Mouse (Mus musculus) embryo, embryonic 10 days (tissue): ENCODE results near the gene Zfp462.

ENCODE experiments used
- DNase-seq: peaks from one replicate; pipeline ENCODE4 v3.0.0-alpha.2; 2015; ENCODE audit warnings: low spot score

Gene Zfp462

DNA sequence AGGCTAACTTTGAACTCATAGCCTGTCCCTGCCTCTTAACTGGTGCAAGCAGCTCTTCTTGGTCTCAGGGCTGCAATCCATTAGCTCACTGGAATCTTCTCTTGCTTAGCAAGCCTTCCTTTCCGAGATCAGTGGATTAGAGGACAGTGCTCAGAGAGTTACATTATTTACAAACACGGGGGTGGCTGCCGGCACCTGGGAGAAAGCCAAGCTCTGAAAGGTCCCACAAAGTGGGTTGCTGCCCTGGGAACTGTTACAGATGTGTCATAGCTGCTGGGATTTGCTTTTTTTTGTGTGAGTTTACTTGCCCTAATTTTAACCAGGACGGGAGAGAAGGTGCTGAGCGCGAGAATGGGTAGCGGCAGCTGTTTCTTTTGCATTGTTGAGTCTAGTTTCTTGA, 102.4 kb downstream of the Zfp462 start:
- no peak for DNase-seq

DNA sequence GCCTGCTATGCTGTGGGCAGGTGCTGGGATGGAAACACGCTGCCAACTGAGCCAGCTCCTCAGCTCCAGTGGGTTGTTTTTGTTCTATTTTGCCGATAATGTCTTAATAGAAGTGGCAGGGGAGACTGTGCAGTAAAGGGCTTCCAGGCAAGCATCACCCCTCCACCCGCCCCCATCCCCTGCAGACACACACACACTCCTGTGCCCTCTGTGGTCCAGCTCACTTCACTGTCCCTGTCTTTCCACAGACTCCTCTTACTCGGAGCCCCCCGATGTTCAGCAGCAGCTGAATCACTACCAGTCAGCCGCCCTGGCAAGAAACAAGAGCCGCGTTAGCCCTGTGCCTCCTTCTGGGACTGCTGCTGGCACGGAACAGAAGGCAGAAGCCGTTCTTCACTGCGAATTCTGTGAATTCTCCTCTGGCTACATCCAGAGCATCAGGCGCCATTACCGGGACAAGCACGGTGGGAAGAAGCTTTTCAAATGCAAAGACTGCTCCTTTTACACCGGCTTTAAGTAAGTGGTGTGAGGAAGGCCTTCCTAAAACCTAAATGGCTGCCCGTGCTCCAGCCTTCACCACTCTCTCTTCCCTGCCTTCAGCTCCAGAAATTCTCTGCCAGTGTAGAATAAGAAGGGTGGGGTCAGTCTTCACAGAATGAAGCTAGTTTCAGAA, 105.2 kb downstream of the Zfp462 start:
- no peak for DNase-seq

DNA sequence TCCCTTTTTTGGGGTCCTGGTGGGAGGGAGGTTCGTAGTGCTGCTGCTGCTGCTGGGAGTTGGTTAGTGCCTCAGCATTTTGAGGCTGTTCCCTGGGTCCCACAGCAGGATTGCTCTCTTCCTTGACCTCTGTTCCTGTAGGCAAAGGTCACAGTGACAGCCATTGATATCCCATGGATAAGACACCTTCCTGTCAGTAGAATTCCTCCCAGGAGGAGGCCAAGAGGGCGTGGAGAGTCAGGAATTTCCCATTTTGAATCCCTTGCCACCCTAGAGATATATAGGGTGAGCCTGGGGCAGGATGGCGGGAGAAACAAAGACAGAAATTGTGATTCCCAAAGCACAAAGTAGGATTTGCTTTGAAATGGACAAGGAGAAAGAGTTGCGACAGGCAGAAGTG, 106.5 kb downstream of the Zfp462 start:
- no peak for DNase-seq

DNA sequence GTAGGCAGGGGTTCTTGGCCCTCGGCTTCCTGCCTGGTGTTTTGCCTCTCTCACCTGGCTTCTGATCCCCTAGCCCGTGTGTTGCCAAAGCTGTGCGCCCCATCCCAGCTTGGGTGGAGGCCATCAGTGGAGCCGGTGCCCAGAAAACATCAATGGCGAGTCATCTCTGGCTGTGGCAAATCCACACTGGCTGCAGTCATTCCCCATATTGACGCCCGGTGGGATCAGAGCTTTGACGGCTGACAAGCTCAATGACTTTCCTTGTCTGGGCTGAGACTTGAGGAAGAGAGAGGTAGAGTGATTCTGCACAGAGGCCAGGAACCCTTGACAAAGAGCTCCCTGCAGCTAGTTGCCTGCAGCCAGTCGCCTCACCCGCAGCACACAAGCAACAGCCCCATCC, 107.8 kb downstream of the Zfp462 start:
- DNase-seq = no peak

DNA sequence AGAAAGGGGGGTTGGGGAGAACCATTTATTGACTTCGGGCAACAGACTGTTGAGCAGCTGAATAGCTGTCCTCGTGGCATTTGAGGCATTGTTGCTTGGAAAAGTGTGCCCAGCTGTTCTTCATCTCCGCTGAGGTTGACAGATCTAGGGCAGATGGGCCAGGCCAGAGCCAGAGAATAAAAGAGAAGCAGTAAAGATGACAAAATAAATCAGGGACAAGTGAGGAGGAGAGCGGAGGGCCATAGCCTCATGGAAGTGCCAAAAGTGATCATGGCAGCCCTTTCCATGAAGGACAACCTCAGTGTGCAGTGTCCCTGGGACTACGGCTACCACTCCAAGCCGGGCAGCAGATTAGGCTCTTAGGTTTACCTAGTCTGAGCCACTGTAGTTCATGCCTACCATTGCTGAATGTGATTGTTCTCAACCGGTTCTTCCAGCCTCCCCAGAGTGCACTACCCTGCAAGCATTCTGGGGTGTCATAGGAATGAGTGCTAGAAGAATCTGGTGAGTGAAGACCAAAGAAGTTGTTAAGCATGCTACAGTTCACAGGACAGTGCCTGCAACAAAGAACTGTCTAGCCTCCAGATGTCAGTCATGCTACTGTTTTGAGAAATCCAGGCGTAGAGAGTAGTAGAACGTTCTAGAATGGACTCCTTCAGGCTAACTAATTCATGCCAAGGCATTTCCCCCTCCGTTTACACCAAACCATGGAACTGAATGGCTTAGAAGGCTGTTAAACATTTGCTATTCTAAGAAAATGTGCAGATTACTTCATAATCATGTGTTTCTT, 113.0 kb downstream of the Zfp462 start:
- no peak for DNase-seq

DNA sequence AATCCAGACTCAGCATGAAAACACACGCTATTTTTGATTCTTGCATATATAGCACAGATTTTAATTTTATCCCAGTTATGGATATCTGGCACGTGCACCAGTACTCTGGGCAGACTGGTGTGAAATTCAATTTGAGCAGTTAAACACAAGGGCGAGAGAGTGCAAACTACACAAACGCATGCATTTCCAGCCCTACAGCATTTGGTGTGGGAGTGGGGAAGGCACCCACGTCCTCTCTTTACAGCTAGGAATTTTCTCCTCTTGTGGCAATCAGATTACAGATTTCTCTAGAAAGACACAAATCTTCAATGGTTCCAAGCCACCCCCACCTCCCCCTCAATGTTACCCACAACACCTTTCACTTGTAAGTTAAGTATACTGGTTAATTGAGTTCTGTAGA, 114.1 kb downstream of the Zfp462 start:
- DNase-seq = no peak

DNA sequence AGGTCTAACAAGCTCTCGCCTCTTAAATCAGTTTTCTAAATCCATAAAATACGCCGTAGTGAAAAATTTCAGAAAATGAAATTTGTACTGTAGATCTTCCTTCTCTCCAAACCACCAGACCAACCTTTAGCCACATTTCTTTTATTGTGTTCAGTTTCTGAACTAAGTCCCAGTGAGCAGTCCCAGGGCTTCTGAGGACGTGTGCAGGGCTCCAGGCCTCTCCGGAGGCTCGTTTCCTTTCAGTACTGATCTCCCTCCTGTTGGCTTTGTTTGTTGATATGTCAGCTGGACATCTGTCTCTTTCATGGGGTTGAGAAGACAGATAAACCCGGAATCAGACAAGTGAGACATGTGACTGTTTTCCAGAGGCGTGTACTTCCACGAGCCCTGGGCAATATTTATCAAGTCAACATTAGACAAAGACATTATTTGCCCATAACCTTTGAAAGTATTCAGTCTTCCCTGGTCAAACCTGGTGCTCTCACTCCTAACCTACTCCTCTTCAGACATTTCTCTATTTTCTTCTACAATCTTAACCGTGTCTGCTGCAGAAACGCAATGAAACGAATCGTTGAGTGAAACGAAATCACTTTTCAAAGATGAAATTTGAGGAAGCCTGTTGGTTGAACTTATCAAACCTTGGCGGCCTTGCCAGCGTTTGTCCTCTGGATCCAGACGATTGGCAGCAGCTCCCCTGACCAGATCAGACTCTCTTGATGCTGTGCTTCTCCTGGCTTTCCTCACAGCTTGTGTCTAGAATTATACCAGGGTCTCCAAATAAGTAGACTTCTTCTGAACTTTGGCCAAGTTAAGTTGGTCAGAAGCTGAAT, 121.7 kb downstream of the Zfp462 start:
- DNase-seq = no peak

DNA sequence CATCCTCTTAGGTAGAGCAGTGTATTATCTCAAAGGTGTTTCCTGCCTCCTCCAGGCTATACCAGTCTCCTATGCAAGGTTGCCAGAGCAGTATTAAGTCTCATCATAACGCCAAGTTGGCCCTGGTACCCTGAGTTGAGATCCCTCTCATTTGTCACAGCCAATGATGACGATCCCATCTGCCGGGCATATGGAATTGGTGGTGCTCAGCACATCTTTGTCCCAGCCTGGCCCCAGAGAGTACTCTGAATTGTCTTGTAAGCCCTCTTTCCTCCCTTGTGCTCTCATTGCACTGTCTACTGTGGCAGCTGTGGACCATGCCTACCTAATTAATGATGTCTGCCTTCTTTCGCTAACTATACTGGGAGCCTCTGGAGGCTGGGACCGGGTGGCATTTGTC, 126.7 kb downstream of the Zfp462 start:
- DNase-seq = no peak

DNA sequence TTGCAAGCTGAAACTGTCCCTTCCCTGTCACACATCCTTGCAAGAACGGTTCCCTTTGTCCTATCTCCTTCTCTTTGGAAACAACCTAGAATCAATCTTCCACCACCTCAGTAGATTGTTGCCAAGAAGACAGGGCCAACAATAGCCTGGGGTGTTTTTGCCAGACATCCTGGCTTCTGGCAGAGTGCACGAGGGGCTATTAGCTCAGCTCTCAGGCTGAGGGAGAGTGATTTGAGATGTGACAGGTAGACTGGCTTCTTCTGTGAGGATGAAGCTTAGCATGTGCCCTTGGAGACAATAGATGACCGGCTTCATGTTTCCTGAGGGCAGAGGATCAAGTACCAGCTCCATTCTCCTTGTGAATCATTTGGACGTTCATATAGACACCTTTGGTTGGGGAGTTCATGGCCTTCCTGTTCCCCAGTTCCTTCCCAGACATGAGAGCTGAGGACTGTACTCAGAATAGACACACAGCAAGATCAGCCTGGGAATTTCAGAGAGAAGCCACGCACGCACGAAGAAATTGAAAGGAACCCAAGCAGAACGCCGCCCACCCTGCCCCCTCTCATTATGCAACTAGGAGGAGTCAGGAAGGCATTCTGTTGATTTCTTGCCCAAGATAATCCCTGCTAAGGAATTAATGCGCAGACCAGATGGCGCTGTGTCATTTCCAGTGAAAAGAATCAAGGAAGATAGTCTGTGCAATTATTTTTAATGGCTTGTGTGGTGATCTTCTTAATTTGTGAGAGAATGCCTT, 132.5 kb downstream of the Zfp462 start:
- no peak for DNase-seq

DNA sequence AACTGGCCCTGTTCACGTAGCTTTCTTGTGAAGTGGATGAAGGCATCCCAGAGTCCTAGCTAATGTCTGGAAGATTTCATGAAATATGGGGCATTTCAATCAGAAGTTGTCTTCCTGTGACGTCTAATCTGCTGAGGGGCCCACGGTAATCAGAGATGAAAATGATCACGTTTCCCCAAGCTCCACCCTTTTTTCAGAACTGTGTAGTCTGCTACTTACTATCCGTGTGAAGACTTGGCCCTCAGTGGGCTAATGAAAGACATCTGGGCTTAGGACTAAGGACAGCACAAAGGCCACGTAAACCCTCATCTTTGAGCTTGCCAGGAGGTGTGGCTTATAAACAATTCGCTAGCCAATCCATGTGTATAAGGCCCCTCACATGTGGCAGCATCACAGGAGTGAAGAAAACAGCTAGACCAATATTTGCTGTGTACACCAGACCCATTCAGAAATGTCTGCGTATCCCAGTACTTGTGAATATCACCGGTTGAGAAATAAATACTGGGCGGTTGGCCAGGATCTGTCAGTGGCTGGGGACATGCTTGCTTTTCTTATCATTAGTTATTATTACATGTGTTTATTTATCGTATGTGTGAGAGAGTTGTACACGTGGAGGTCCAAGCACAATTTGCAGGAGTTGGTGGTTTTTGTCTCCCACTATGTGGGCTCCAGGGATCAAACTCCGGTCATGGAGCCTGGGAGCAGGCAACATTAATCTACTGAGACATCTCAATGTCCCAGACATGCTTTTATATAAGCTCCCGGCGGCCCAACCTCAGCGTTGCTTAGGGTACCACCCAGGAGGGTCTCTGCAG, 133.3 kb downstream of the Zfp462 start:
- peak; percentile 45 for DNase-seq

DNA sequence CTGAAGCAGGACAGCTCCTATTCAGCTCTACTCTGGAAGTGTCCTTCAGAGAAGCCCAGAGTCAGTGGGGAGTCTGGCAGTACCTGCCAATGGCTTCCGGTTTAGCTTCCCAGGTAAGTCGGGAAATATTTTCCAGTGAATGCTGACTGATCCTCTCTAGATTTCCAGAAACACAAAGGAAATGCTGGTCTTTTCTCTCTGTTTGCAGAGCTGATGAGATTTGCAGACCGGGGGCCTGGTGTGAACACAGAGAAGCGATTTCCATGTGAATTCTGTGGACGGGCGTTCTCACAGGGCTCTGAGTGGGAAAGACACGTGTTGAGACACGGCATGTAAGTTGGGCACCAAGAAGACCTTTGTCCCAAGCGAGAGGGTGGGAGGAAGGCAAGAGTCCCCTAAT, 134.2 kb downstream of the Zfp462 start:
- DNase-seq = no peak

DNA sequence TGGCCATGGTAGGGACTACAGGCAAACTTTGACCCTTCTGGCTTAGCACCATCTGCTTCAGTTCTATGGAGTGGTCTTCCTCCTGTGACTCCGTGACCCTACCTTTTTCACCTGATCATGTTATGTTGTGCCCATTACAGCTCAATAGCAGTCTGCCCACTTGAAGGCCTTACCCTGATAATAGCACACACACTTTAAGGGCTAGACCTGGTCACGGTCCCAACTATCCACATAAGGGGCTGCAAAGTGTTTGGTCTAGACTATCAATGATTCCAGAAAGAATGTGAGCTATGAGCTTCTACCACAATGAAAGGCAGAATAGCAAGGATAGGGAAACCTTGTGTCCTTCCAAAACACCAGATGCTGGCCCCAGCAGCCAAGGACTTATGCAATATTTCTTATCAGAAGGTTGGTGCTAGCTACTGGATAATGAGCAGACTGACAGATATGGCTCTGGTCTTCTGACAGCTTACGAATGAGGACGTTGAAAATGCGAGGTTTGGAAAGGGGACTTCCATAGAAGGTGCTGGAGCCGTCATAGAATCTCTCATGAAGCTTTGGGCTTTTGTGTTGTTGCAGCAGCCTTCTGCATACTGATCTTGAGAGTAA, 139.3 kb downstream of the Zfp462 start:
- DNase-seq = no peak

DNA sequence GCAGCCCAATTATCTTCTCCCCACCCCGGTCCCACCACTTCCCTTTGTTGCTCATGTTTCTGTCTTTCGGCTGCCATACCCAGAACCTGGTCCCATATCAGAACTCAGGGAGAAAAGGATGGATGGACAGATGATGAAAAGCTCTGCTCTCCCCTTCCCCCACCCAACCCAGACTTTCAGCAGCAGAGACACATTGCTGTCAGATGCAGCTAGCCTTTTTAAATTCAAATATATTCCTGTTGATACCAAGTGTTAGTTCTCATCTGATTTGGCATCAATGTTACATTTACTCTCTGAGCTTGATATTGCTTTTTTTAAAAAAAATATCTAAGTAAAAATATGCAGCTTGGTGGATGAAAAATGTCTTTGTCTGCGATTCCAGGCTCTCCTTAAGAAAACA, 143.3 kb downstream of the Zfp462 start:
- DNase-seq = no peak

DNA sequence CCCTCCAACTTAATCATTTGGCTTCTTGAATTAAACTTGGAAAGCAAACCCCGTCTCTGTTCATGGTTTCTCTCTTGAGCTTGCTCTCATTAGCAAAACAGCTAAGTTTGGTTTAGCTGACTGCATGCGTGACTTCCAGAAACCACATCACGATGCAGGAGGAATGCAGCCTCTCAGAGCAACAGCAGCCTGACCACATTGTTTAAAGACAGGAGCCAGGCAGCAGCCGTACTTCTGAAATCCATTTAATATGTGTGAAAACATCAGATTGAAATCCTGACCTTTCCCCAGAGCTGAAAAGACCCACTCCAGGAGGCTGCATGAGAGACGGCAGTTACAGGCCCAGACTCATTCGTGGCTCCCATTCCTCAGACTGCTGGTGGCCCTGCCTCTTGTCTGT, 144.1 kb downstream of the Zfp462 start:
- no peak for DNase-seq

DNA sequence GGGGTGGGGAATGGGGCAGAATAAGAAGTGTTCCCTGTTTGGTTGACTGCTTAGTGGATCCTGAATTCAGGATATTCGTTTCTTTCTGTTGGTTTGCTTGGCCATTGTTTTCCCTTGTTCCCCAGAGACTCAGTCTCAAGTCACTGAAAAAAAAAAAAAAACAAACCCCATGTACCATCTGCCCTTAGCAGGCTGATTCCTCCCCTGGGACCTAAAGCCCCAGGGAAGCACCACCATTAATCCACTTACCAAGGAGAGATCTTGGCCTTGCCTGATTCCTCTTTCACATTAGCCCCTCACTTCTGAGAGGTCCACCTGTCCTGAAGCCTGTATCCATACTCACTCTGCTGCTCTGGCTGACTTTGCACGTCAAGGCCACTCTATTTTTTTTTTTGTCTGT, 152.3 kb downstream of the Zfp462 start:
- no peak for DNase-seq

DNA sequence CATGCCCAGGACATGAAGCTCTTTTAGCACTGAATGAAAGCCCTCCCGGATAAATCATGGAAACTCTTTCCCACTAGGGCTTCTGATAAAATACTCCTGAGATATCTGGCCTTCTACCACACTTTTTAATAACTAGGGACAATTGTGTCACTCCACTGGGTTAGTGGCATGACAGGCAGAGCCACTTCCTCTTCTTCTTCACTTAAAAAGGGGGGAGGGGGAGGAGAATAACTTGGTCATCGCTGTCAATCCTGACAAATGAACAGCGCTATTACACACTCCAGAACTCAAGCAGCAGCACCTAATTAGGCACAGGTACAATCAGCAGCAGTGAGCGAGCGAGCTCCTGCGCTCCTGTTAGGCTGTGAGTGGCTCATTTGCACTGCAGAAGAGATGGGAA, 153.5 kb downstream of the Zfp462 start:
- no peak for DNase-seq

DNA sequence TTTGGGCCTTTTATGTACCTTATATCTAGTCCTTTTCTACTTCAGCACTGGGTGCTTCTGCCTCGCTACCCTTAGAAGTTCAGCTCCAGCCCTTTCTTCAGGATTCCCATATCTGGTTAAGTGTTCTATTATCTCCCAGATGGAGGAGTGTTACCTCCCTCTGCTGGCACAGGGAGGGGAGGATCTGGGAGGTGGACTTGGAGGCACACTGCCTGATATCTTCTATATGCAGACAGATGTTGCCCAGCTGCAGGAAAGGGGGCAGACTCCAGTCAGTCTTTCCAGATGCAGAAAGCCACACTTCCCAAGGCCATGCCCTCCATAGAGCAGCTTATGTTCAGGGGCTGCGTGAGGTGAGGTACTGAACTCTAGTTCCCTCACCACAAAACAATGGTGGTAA, 156.0 kb downstream of the Zfp462 start:
- peak; percentile 11 for DNase-seq

DNA sequence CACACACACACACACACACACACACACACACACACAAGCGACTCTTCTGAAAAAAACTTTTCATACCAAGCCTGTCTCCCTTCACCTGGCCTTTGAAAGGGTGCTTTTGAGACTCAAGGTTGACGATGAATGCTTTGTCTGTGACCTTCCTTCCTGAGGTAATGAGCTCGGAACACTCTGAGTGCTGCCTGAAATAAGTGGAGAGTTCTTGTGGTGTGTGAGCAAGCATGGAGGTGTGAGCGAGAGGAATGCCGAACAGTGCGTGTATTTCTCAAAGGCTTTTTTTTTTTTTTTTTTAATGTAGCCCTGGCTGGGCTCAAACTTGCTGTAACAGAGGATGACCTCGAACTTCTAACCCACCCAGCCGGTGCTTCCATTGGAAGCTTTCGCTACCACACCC, 156.8 kb downstream of the Zfp462 start:
- no peak for DNase-seq

DNA sequence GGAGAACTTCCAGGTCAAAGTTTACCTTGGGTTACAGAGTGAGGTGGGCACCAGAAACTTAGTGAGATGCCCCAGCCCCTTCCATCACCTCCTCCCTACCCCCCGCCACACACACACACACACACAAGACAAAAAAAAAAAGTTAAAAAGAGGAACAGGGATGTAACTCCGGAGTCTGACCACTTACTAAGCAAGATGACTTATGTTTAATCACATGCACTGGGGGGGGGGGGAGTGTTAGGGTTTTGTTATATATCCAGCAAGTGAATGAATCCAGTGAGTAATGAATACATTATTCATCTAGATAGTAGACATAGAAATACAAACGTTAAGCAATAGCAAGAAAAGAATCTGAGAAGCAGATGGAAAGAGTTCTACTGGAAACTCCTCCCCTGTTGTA, 157.5 kb downstream of the Zfp462 start:
- DNase-seq = no peak

DNA sequence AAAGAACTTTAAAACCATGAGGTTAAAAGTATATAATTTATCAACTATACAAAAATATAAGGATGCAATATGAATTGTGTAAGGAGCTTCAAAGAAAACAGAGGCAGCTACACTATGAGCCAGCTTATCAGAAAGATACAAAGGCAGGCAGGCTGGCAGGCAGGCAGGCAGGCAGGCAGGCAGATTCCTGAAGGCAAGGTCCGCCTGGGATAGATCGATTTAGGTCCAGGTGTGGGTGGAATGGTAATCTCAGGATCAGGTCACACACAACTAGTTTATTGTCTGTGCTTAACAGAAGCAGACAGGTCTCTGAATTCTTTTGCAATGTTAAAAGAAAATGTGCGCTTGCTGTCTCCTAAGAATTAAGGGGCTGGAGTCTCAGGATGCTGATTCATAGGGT, 158.7 kb downstream of the Zfp462 start:
- DNase-seq = no peak
